ENCODE assay signal across 8 mouse cellular contexts in the genomic region with DNA sequence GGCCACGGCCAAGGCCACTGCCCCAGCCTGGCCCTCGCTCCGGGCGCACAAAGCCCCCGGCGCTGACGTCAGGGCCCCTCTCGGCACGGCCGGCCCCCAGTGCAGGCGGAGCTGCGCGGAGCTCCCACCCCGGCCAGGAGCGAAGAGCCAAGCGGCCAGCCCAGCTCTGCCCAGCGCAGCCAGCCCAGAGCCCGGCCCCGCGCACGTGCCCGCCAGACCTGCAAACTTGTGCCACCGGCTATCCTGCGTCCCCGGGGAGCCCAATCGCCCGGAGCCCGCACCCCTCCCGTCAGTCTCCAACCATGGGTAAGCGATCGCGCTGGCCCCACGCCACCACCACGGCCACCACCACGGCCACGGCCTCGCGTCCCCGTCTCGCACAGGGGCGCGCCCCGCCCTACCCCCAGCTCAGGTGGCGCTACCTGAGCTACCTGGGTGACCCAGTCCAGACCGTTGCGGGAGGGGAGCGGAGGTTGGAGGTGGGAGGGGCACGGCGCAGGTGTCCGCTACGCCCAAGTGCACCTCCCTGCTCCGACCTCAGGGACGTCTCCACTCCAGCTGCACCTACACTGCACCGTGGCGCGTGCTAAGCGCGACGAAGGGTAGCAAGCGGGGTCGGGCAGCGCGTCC. TPM values are rescaled to one million over a fixed set of nuclear protein-coding genes. Genes with fewer than 3 reads are reported as not detected.
A peak's percentile ranks its signal among the peaks of the same experiment; 100 is the strongest.
DNase-seq lines count a peak whose midpoint lies in the region; ATAC-seq and TF ChIP-seq lines count a peak whose summit lies in the region.

A gene (plus strand): TSS at position 81 of the 630 bp plus-strand sequence.

- peak within 1 kb of the TSS; percentile 83 for H3K4me2 ChIP-seq in forebrain, embryonic 12.5 days
- peak within 1 kb of the TSS; percentile 63 for H3K4me2 ChIP-seq in liver, embryonic 15.5 days
- H3K4me2 ChIP-seq in neural tube, embryonic 14.5 days (ENCODE audit: low read depth, low read length) = peak within 1 kb of the TSS; percentile 72

- 0 out of 2 replicates have a peak, but pooled peaks cover 4% of the 10 kb centered on the region for H3K27me3 ChIP-seq in ES-Bruce4 (ENCODE audit: control insufficient read depth, insufficient read depth, low read length, poor library complexity, severe bottlenecking)
- H3K27me3 ChIP-seq in forebrain, embryonic 12.5 days = peaks cover 34% of the 10 kb centered on the region
- H3K27me3 ChIP-seq in liver, embryonic 15.5 days = peaks cover 45% of the 10 kb centered on the region
- no peaks in the 10 kb centered on the region for H3K27me3 ChIP-seq in neural tube, embryonic 14.5 days (ENCODE audit: control insufficient read depth, insufficient read depth, low read length)

- WGBS in forebrain, embryonic 12.5 days = 24% methylated on average over 56 of the region's 63 CpGs
- WGBS in liver, embryonic 15.5 days (ENCODE audit: insufficient replicate concordance) = 20% methylated on average over 63 of the region's 63 CpGs
- 25% methylated on average over 47 of the region's 63 CpGs for WGBS in neural tube, embryonic 14.5 days

- no peak for TF ChIP-seq CTCF in ES-Bruce4 (IDR thresholded peaks at IDR 0.05; ENCODE audit: low read depth, low read length)
- no peak for TF ChIP-seq CTCF in brain, embryonic 14.5 days (IDR thresholded peaks at IDR 0.05; ENCODE audit: borderline replicate concordance, extremely low read depth, insufficient read depth, insufficient read length)

- ATAC-seq in forebrain, embryonic 12.5 days (ENCODE audit: low FRiP score) = peak; percentile 92
- peak; percentile 56 for ATAC-seq in liver, embryonic 15.5 days (ENCODE audit: insufficient read depth)
- peak; percentile 91 for ATAC-seq in neural tube, embryonic 14.5 days (ENCODE audit: low read depth)

- no peak for TF ChIP-seq EP300 in ES-Bruce4 (IDR thresholded peaks at IDR 0.05; ENCODE audit: insufficient read depth, low read depth, low read length)

- H3K4me1 ChIP-seq in ES-Bruce4 (ENCODE audit: control insufficient read depth, insufficient read depth, low read length) = no peaks in the 10 kb centered on the region
- no peaks in the 10 kb centered on the region for H3K4me1 ChIP-seq in forebrain, embryonic 12.5 days
- no peaks in the 10 kb centered on the region for H3K4me1 ChIP-seq in liver, embryonic 15.5 days (replicated peaks)
- H3K4me1 ChIP-seq in neural tube, embryonic 14.5 days (ENCODE audit: control insufficient read depth, insufficient read depth, low read length) = no peaks in the 10 kb centered on the region

- no peaks in the 10 kb centered on the region for H3K9me3 ChIP-seq in ES-Bruce4 (replicated peaks; ENCODE audit: control insufficient read depth, insufficient read depth, low read length, poor library complexity, severe bottlenecking)
- no peaks in the 10 kb centered on the region for H3K9me3 ChIP-seq in forebrain, embryonic 12.5 days
- H3K9me3 ChIP-seq in liver, embryonic 15.5 days (replicated peaks) = no peaks in the 10 kb centered on the region
- H3K9me3 ChIP-seq in neural tube, embryonic 14.5 days (ENCODE audit: control insufficient read depth, low read length) = no peaks in the 10 kb centered on the region

- peak within 1 kb of the TSS; percentile 57 for H3K4me3 ChIP-seq in ES-Bruce4 (ENCODE audit: low read depth, low read length)
- peak within 1 kb of the TSS; percentile 57 for H3K4me3 ChIP-seq in forebrain, embryonic 12.5 days (replicated peaks)
- H3K4me3 ChIP-seq in liver, embryonic 15.5 days (replicated peaks) = peak within 1 kb of the TSS; percentile 42
- H3K4me3 ChIP-seq in neural tube, embryonic 14.5 days (ENCODE audit: low read depth, low read length) = peak within 1 kb of the TSS; percentile 53

- H3K36me3 ChIP-seq in ES-Bruce4 (ENCODE audit: control insufficient read depth, insufficient read depth, low read length, poor library complexity, severe bottlenecking) = no peaks in the 10 kb centered on the region
- H3K36me3 ChIP-seq in forebrain, embryonic 12.5 days (replicated peaks) = no peaks in the 10 kb centered on the region
- no peaks in the 10 kb centered on the region for H3K36me3 ChIP-seq in liver, embryonic 15.5 days (replicated peaks)
- H3K36me3 ChIP-seq in neural tube, embryonic 14.5 days (ENCODE audit: control insufficient read depth, insufficient read depth, low read length) = no peaks in the 10 kb centered on the region

- DNase-seq in brain, embryonic 14.5 days (ENCODE audit: low read depth) = peak; percentile 75
- peak; percentile 45 to 50 for DNase-seq in heart, postnatal 14 days
- peak; percentile 25 to 73 for DNase-seq in kidney, postnatal 25 days
- peak; percentile 35 for DNase-seq in urinary bladder, adult 2 months (ENCODE audit: low spot score)

- H3K9ac ChIP-seq in ES-Bruce4 (ENCODE audit: low read depth, poor library complexity, severe bottlenecking) = peak within 1 kb of the TSS; percentile 34; the same call in 1 of the 2 replicates
- peak within 1 kb of the TSS; percentile 67 for H3K9ac ChIP-seq in forebrain, embryonic 12.5 days
- H3K9ac ChIP-seq in liver, embryonic 15.5 days = no peak within 1 kb of the TSS
- peak within 1 kb of the TSS; percentile 72 for H3K9ac ChIP-seq in neural tube, embryonic 14.5 days (replicated peaks; ENCODE audit: low read depth, low read length)

- TF ChIP-seq POLR2A in ES-Bruce4 (IDR thresholded peaks at IDR 0.05; ENCODE audit: insufficient read depth, low read length) = no peak
- TF ChIP-seq POLR2A in brain, embryonic 14.5 days (IDR thresholded peaks at IDR 0.05; ENCODE audit: borderline replicate concordance, extremely low read depth, insufficient read depth, insufficient read length, poor library complexity, severe bottlenecking) = 0 out of 2 replicates have a peak, but pooled peaks have one; percentile 16

- intact Hi-C loops in heart, postnatal 14 days (cut with DNase I) = no loop called here

- H3K27ac ChIP-seq in ES-Bruce4 (ENCODE audit: insufficient read depth, low read length) = no peak within 1 kb of the TSS
- no peak within 1 kb of the TSS for H3K27ac ChIP-seq in forebrain, embryonic 12.5 days
- no peak within 1 kb of the TSS for H3K27ac ChIP-seq in liver, embryonic 15.5 days (replicated peaks)
- H3K27ac ChIP-seq in neural tube, embryonic 14.5 days (ENCODE audit: low read depth, low read length) = peak within 1 kb of the TSS; percentile 34

RNA-seq across cellular contexts. Expression of the gene that starts here (rescaled TPM):
- 2.0 and 3.3 TPM in 2 replicates for polyA plus RNA-seq in ES-Bruce4 (2011; ENCODE audit: insufficient read depth, insufficient read length, low read depth, missing spikeins)
- 198 and 228 TPM in 2 replicates for polyA plus RNA-seq in brain, embryonic 14.5 days (2012; rRNA removed)
- polyA plus RNA-seq in forebrain, embryonic 12.5 days (2016; fragmentation: Nextera tagmentation; extraction: Ambion mirVana) = 226 and 253 TPM in 2 replicates
- 10 to 100 TPM in 1 of 2 experiments, 1 to 10 TPM in 1; 10.0 to 10.1 TPM for total RNA-seq in heart, postnatal 14 days (2021)
- 2.3 and 2.8 TPM in 2 replicates for polyA plus RNA-seq in liver, embryonic 15.5 days (2015; fragmentation: Nextera tagmentation; extraction: Ambion mirVana)
- polyA plus RNA-seq in neural tube, embryonic 14.5 days (2014; fragmentation: Nextera tagmentation; extraction: Ambion mirVana) = 263 and 279 TPM in 2 replicates
- polyA plus RNA-seq in urinary bladder, adult 2 months (2012; rRNA removed) = 20.2 and 21.4 TPM in 2 replicates
